Mouse (Mus musculus) liver, embryonic 13.5 days (tissue): ENCODE results near the gene Ralgps2. TPM values are rescaled to one million over a fixed set of nuclear protein-coding genes. Genes with fewer than 3 reads are reported as not detected.

Source experiments
- ATAC-seq: fragments of 200-750 bp; cut with Nextera tagmentation; 2 replicates; pipeline ENCODE4 v1.8.0; 2017; ENCODE audit warnings: low read depth, mild to moderate bottlenecking, moderate number of reproducible peaks, moderate library complexity
- DNase-seq: peaks from one replicate; pipeline ENCODE4 v3.0.0; 2022
- H3K27ac ChIP-seq: fragments of 300-500 bp; sonication (generic); 2 replicates; pipeline ENCODE4 v1.5.1; 2015; ENCODE audit warnings: moderate library complexity, mild to moderate bottlenecking, inconsistent platforms
- H3K27me3 ChIP-seq: fragments of 300-500 bp; sonication (generic); 2 replicates; pipeline ENCODE4 v1.6.1; 2015; ENCODE audit warnings: mild to moderate bottlenecking, inconsistent platforms
- H3K36me3 ChIP-seq: fragments of 300-500 bp; sonication (generic); 2 replicates; pipeline ENCODE4 v1.6.1; 2015; ENCODE audit warnings: mild to moderate bottlenecking, inconsistent platforms
- H3K4me1 ChIP-seq: fragments of 300-500 bp; sonication (generic); replicated peaks from 2 replicates; pipeline ENCODE4 v1.6.1; 2015; ENCODE audit warnings: inconsistent platforms
- H3K4me2 ChIP-seq: fragments of 300-500 bp; sonication (generic); 2 replicates; pipeline ENCODE4 v1.6.1; 2015; ENCODE audit warnings: inconsistent platforms, mild to moderate bottlenecking, moderate library complexity
- H3K4me3 ChIP-seq: fragments of 300-500 bp; sonication (generic); replicated peaks from 2 replicates; pipeline ENCODE4 v1.5.1; 2015; ENCODE audit warnings: mild to moderate bottlenecking, inconsistent platforms
- H3K9ac ChIP-seq: fragments of 300-500 bp; sonication (generic); 2 replicates; pipeline ENCODE4 v1.6.1; 2015; ENCODE audit warnings: mild to moderate bottlenecking, inconsistent platforms
- H3K9me3 ChIP-seq: fragments of 300-500 bp; sonication (generic); replicated peaks from 2 replicates; pipeline ENCODE4 v1.6.1; 2016; ENCODE audit warnings: inconsistent platforms
- WGBS: fragments of 180-500 bp; shearing (Covaris S2); methylation state at CpG from one replicate; pipeline ENCODE4 v1.1.7; 2015; ENCODE audit not compliant: insufficient replicate concordance; 5-methylcytosine and 5-hydroxymethylcytosine counted together
- polyA plus RNA-seq: library from polyadenylated mRNA; unstranded; fragments of >200 nt; fragmentation: Nextera tagmentation; extraction: Ambion mirVana; gene quantifications from 2 replicates; pipeline ENCODE4 v1.2.1, GENCODE M21; 2015

Gene Ralgps2
- polyA plus RNA-seq, 1 experiment from 2014 or later = 21.0 TPM

GRCm38 (mm10) chr1:156854558-156854957, 84.9 kb downstream of the Ralgps2 start:
- H3K27me3 ChIP-seq = no peaks in the 10 kb centered on the region
- H3K4me2 ChIP-seq = no peak overlapping the region
- no peaks in the 10 kb centered on the region for H3K9me3 ChIP-seq
- H3K4me1 ChIP-seq = peaks cover 4% of the 10 kb centered on the region
- WGBS = 77% methylated on average over 4 of the region's 4 CpGs
- H3K27ac ChIP-seq = no peak overlapping the region
- DNase-seq (no peak), ATAC-seq (no peak)
- peaks cover 6% of the 10 kb centered on the region; the same call in 1 of the 2 replicates for H3K36me3 ChIP-seq
- H3K9ac ChIP-seq = no peak overlapping the region
- no peak overlapping the region for H3K4me3 ChIP-seq

GRCm38 (mm10) chr1:156852872-156853271, 86.6 kb downstream of the Ralgps2 start:
- DNase-seq (no peak), ATAC-seq (no peak)
- Histone ChIP-seq H3K36me3 (peaks cover 6% of the 10 kb centered on the region; the same call in 1 of the 2 replicates), H3K4me1 (no peaks in the 10 kb centered on the region; the same call in 1 of the 2 replicates), H3K27ac (no peak overlapping the region), H3K4me3 (no peak overlapping the region), H3K9me3 (no peaks in the 10 kb centered on the region), H3K4me2 (no peak overlapping the region), H3K9ac (no peak overlapping the region), H3K27me3 (no peaks in the 10 kb centered on the region)
- WGBS = 78% methylated on average over 5 of the region's 5 CpGs

GRCm38 (mm10) chr1:156852409-156852808, 87.0 kb downstream of the Ralgps2 start:
- no peaks in the 10 kb centered on the region for H3K27me3 ChIP-seq
- H3K4me2 ChIP-seq = no peak overlapping the region
- H3K36me3 ChIP-seq = peaks cover 6% of the 10 kb centered on the region; the same call in 1 of the 2 replicates
- DNase-seq (no peak), ATAC-seq (no peak)
- no peak overlapping the region for H3K27ac ChIP-seq
- 66% methylated on average over 9 of the region's 9 CpGs for WGBS
- H3K4me3 ChIP-seq = no peak overlapping the region
- H3K9me3 ChIP-seq = no peaks in the 10 kb centered on the region
- H3K4me1 ChIP-seq = no peaks in the 10 kb centered on the region; the same call in 1 of the 2 replicates
- H3K9ac ChIP-seq = no peak overlapping the region

GRCm38 (mm10) chr1:156847098-156847497, 92.3 kb downstream of the Ralgps2 start:
- DNase-seq (no peak), ATAC-seq (no peak)
- 55% methylated on average over 4 of the region's 4 CpGs for WGBS
- no peak overlapping the region for H3K27ac ChIP-seq
- H3K9me3 ChIP-seq = no peaks in the 10 kb centered on the region
- peaks cover 4% of the 10 kb centered on the region; the same call in 1 of the 2 replicates for H3K36me3 ChIP-seq
- H3K4me3 ChIP-seq = no peak overlapping the region
- no peak overlapping the region for H3K9ac ChIP-seq
- H3K4me1 ChIP-seq = peaks cover 3% of the 10 kb centered on the region
- no peak overlapping the region for H3K4me2 ChIP-seq
- H3K27me3 ChIP-seq = no peaks in the 10 kb centered on the region

GRCm38 (mm10) chr1:156841625-156842339, 97.6 kb downstream of the Ralgps2 start:
- no peaks in the 10 kb centered on the region for H3K36me3 ChIP-seq
- H3K4me2 ChIP-seq = no peak overlapping the region
- no peak overlapping the region for H3K4me3 ChIP-seq
- H3K4me1 ChIP-seq = peaks cover 7% of the 10 kb centered on the region
- no peak overlapping the region for H3K9ac ChIP-seq
- WGBS = 70% methylated on average over 11 of the region's 11 CpGs
- no peak overlapping the region for H3K27ac ChIP-seq
- H3K9me3 ChIP-seq = no peaks in the 10 kb centered on the region
- DNase-seq (no peak), ATAC-seq (no peak)
- H3K27me3 ChIP-seq = no peaks in the 10 kb centered on the region

GRCm38 (mm10) chr1:156838695-156839094, 100.7 kb downstream of the Ralgps2 start:
- DNase-seq = no peak
- no peak for ATAC-seq
- no peak overlapping the region for H3K27ac ChIP-seq

GRCm38 (mm10) chr1:156838177-156838576, 101.2 kb downstream of the Ralgps2 start, which contains the start of gene Angptl1:
Angptl1 (plus strand) TSS chr1:156838562.
- Histone ChIP-seq H3K27me3 (no peaks in the 10 kb centered on the region), H3K27ac (no peak within 1 kb of the TSS), H3K4me2 (no peak within 1 kb of the TSS), H3K9me3 (no peaks in the 10 kb centered on the region), H3K36me3 (no peaks in the 10 kb centered on the region), H3K9ac (no peak within 1 kb of the TSS), H3K4me3 (no peak within 1 kb of the TSS), H3K4me1 (peaks cover 7% of the 10 kb centered on the region)
- WGBS = 72% methylated on average over 4 of the region's 4 CpGs
- DNase-seq (no peak), ATAC-seq (no peak)

More at GRCm38 (mm10) chr1:156838695-156839094, 100.7 kb downstream of the Ralgps2 start:
- no peaks in the 10 kb centered on the region for H3K27me3 ChIP-seq
- H3K9ac ChIP-seq = no peak overlapping the region
- WGBS = 57% methylated on average over 6 of the region's 6 CpGs
- no peak overlapping the region for H3K4me3 ChIP-seq
- H3K9me3 ChIP-seq = no peaks in the 10 kb centered on the region
- no peak overlapping the region for H3K4me2 ChIP-seq
- H3K36me3 ChIP-seq = no peaks in the 10 kb centered on the region
- peaks cover 7% of the 10 kb centered on the region for H3K4me1 ChIP-seq

- ATAC-seq = no peak
- Histone ChIP-seq H3K4me1 (no peaks in the 10 kb centered on the region), H3K9ac (no peak overlapping the region), H3K36me3 (peaks cover 31% of the 10 kb centered on the region), H3K4me3 (no peak overlapping the region), H3K27ac (no peak overlapping the region), H3K9me3 (no peaks in the 10 kb centered on the region), H3K4me2 (no peak overlapping the region), H3K27me3 (no peaks in the 10 kb centered on the region)
- no peak for DNase-seq
- WGBS = 86% methylated on average over 1 of the region's 1 CpGs
Observed at GRCm38 (mm10) chr1:156819236-156819635, 120.2 kb downstream of the Ralgps2 start.

GRCm38 (mm10) chr1:156813485-156813884, 125.9 kb downstream of the Ralgps2 start:
- Histone ChIP-seq H3K9ac (no peak overlapping the region), H3K27me3 (no peaks in the 10 kb centered on the region), H3K4me1 (no peaks in the 10 kb centered on the region), H3K4me2 (no peak overlapping the region), H3K36me3 (peaks cover 26% of the 10 kb centered on the region), H3K4me3 (no peak overlapping the region), H3K9me3 (no peaks in the 10 kb centered on the region), H3K27ac (no peak overlapping the region)
- DNase-seq (no peak), ATAC-seq (peak; percentile 51; the same call in 1 of the 2 replicates)
- 60% methylated on average over 6 of the region's 6 CpGs for WGBS

GRCm38 (mm10) chr1:156812716-156813115, 126.7 kb downstream of the Ralgps2 start:
- DNase-seq (no peak), ATAC-seq (no peak)
- Histone ChIP-seq H3K36me3 (peaks cover 19% of the 10 kb centered on the region), H3K9me3 (no peaks in the 10 kb centered on the region), H3K4me1 (no peaks in the 10 kb centered on the region), H3K4me3 (no peak overlapping the region), H3K9ac (no peak overlapping the region), H3K27me3 (no peaks in the 10 kb centered on the region), H3K4me2 (no peak overlapping the region), H3K27ac (no peak overlapping the region)
- WGBS = 73% methylated on average over 8 of the region's 8 CpGs

GRCm38 (mm10) chr1:156811928-156812327, 127.5 kb downstream of the Ralgps2 start:
- no peaks in the 10 kb centered on the region for H3K9me3 ChIP-seq
- H3K36me3 ChIP-seq = peaks cover 12% of the 10 kb centered on the region
- H3K9ac ChIP-seq = no peak overlapping the region
- H3K27me3 ChIP-seq = no peaks in the 10 kb centered on the region
- no peak for ATAC-seq
- no peak for DNase-seq
- H3K4me1 ChIP-seq = no peaks in the 10 kb centered on the region
- H3K4me2 ChIP-seq = no peak overlapping the region
- H3K27ac ChIP-seq = no peak overlapping the region
- 76% methylated on average over 7 of the region's 7 CpGs for WGBS
- no peak overlapping the region for H3K4me3 ChIP-seq

- no peaks in the 10 kb centered on the region for H3K36me3 ChIP-seq
- H3K4me1 ChIP-seq = no peaks in the 10 kb centered on the region
- no peak for DNase-seq
- no peak overlapping the region for H3K9ac ChIP-seq
- H3K9me3 ChIP-seq = no peaks in the 10 kb centered on the region
- no peak overlapping the region for H3K27ac ChIP-seq
- no peak overlapping the region for H3K4me3 ChIP-seq
- ATAC-seq = 0 out of 2 replicates have a peak, but pooled peaks have one; percentile 41
- 65% methylated on average over 10 of the region's 10 CpGs for WGBS
- no peaks in the 10 kb centered on the region for H3K27me3 ChIP-seq
- H3K4me2 ChIP-seq = no peak overlapping the region
Observed at GRCm38 (mm10) chr1:156808332-156808731, 131.1 kb downstream of the Ralgps2 start.
